Mouse (Mus musculus): Measurements from ENCODE around the gene Zcchc2. TPM values are rescaled to one million over a fixed set of nuclear protein-coding genes. Genes with fewer than 3 reads are reported as not detected.

Gene Zcchc2
- total RNA-seq (2022) = 10 to 100 TPM; 20.6 to 25.6 (median 23.3) TPM

DNA sequence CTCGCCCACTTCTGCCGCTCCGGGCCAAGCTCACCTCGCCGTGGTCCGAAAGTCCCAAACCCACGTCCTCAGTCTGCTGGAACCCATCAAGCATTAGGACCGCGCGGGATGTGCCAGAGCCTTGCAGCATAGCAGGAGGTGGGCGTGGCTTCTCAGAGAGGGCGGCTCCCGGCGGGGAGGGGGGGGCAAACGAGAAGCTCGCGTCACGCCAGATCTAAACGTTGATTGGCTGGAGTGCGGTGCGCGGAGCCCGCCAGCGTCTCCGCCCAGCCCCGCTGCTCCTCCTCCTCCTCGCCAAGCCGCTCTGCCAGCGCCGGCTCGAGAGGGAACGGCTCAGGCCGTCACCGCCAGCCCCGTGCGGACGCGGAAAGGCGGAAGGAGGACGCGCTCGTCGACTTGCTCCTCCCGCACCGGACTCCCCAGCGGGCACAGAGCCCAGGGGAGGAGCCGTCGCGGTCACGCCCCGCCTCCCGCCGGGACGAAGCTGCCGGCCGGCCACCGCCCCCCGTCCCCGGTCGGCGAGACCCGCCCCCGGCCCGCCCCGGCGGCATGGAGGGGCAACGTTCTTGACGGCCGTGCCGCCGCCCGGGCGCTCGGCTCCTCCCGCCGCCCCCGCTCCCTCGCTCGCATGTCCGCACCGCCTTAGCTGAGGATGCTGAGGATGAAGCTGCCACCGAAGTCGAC, at the start of gene Zcchc2:
TSS of gene Zcchc2 (plus strand) at position 269 of the 684 bp plus-strand sequence.
- peak; percentile 97 to 99 for DNase-seq (ENCODE audit: low spot score in 2 of 2)

DNA sequence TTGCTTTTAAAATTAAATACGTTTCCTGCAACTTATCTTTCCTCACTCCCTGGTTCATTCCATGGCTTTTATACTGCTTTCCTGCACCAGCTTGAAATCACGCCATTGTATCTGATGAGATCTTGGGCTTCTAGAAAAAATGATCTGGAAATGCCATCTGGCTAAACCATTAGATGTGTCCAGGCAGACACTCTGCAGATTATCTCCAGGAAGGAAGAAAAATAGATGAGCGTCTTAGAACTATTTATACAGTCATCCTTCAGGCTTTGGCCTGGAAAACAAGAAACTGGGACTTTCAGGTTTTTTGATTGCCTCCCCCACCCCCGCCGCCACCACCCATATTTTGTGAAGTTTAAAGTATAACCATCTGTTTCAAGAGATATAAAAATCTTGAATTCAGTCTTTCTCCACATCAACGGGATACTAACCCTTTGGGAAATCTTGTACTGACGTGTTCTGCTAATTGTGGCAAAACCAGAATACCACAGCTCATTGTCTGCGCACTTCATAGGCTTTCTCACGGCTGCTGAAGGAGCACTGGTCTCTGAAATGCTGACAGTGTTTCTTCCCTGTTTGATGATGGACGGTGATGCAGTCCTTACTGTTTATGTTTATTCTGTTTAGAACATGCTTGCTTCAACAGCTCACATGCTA, 45.2 kb upstream of the Zcchc2 start:
- no peak for DNase-seq (ENCODE audit: low spot score in 2 of 2)

DNA sequence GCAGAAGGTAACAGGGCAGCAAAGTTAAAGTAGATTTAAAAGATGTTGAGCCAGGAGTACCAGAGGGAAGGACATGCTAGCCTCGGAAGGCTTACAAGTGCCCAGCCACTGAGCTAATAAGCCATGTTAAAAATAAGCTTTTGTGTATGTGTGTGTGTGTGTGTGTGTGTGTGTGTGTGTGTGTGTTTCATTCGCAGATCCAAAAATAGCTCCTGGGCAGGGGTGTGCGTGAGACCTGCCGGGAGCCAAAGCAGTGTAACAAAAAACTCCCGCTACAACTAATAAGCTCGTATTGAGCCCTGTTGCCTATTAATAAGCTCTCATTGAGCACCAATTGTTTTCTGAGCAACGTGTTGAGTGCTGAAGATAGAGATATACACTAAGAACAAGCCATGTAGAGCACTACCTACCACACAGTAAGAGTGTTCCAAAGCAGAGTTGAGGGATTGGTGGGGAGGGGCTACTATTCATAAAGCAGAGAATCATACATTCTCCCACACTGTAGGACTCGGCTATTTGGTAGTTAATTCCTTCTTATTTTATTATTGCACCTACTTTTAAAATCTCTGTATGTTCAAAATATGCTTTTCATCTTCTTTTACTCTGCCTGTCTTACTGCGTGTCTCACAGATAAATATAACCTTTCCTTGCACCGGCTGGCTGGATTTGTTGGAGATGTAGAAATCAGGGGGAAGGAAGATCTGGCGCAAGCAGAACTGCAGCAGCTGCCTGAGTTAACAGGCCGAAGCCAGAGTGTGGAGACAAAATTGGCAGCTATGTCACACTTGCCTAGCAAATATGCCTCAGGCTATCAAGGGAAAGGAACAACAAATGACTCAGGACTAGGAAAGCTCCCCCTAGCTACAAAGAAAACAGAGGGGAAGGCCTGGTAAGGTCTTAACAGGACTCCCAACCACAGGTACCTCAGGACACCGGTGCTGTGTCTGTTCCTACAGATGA, 43.3 kb upstream of the Zcchc2 start:
- peak; percentile 58 to 59 for DNase-seq (ENCODE audit: low spot score in 2 of 2)

DNA sequence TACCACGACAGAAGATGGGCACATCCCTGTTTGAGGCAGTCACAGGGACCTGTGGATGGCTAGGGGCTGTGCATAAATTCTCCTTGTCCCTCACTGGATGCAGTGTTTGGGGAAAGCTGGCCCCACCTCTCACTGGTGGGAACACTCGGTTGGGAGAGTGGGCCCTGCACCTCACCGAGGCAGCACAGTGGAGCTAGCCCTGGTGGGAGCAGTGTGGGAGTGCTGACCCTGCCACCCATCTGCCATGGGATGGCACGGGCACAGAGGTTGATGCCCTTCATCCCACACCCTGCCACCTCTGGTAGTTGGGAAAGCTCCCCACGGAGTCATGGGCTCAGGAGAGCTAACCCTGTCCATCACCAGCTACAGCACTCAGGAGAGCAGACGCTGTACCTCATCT, 41.9 kb upstream of the Zcchc2 start:
- no peak for DNase-seq (ENCODE audit: low spot score in 2 of 2)

DNA sequence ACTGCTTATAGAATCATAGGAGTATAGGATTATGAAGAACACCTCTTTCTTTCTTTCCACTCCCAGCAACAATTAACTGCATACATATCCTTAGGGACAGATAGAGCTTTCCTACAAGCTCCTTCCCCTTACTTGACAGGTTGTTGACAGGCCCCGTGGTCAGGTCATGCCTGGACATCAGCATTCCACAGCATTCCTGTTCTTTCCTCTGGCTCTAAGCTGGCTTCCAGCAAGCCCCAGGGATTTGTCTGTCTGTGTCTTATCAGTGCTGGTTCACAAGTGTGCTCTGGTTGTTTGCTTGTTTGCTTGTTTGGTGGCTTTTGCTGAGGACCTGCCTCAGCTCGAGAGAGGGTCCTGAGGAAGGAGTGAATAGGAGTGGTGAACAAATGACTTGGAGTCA, 36.6 kb upstream of the Zcchc2 start:
- DNase-seq (ENCODE audit: low spot score in 2 of 2) = no peak

DNA sequence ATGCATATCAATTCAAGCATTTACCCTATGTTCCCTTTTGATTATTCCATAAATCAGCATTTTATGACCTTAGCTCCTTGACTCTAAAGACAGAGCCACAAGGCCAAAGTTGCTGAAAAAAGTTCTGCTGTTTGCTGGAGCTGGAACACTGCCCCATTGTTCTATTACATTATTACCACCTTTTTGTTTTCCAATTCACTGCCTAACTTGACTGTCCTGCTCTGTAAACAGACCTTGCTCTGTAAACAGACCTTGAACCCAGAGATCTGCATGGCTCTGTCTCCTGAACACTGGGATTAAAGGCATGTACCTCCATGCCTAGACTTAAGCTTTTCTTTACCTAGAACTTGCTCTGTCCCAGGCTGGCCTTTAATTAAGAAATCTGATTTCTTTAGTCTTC, 36.2 kb upstream of the Zcchc2 start:
- DNase-seq (ENCODE audit: low spot score in 2 of 2) = no peak

DNA sequence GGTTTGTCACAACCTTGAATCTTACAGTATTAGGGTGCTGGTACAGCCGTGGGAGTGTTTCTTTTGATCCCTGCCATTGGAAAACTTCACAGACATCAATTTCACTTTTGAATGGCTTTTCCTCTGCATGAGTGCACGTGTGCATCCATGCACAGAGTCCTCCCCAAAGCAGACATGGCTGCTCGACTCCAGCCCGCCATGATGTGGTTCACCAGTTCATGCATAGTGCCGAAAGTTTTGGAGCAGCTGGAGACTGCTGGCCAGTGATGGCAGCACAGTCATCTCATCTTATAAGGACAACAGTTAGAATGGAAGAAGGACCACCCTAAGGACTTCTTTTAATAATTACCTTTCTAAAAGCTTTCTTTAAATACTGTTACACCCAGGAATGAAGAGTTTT, 34.1 kb upstream of the Zcchc2 start:
- DNase-seq (ENCODE audit: low spot score in 2 of 2) = no peak

DNA sequence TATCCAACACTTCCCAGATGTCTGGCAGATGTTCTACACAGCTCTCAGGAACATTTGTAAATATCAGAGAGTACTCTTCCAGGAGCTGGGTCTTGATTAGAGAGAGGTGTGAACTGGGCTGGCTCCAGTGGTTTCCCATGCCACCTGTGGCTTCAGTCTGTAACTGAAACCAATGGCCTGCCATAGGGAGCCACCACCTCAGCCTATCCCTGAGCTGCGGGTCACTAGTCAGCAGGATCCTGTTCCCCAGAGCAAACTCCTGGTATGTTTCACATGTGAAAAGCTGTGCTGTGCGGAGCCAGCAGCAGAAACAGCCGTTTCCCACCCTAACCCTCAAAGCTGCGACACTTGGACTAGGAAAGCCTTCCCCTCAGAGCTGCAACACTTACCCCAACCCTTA, 28.7 kb upstream of the Zcchc2 start:
- no peak for DNase-seq (ENCODE audit: low spot score in 2 of 2)

DNA sequence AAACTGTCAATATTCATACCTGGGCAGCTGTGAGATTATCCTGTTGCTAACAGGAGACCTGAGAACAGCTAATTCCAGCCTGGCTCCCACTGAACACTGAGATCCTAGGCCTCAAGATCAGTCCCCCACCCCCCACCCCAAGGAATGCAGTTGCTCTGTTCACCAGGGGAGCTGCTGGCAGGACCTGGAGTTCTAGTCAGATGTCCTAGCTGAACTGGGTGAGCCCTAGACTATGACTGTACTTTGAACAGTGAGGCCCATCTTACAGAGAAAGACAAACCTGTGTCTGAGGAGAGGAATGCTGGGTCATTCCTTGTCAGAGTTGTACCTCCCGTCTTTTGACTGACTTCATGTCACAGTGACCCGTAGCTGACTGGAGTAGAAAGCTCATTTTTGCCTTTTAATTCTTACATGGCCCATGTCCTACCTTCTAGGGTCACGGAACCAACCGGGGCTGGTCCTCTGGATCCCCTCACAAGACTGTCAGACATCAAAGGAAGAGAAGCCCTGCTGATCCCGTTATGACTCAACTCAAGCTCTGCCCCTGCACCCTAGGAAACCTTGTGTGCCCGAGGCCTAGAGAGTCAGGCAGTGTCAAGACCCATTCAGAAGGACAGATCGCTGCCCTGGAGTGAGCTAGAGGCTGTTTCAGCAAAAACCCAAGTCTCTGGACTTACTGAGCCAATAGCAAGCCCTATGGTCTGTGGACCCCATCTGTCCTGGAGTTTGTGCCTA, 28.0 kb upstream of the Zcchc2 start:
- no peak for DNase-seq (ENCODE audit: low spot score in 2 of 2)

DNA sequence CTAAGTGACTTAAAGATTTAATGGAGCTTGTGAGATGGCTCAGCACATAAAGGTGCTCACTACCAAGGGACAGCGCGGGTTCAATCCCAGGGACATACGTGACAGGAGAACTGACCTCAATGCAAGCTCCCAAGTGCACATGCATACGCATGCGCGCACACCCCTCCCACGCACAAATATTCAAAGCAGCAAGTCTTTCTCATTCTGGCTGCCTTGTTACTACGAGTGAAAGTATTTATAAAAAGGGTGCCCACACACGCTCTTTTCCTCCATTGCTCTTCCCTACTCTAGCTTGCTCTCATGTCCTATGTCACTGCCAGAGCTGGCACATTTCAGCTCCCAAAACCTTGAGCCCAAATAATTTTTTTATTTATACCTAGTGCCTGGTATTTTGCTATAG, 27.4 kb upstream of the Zcchc2 start:
- no peak for DNase-seq (ENCODE audit: low spot score in 2 of 2)

DNA sequence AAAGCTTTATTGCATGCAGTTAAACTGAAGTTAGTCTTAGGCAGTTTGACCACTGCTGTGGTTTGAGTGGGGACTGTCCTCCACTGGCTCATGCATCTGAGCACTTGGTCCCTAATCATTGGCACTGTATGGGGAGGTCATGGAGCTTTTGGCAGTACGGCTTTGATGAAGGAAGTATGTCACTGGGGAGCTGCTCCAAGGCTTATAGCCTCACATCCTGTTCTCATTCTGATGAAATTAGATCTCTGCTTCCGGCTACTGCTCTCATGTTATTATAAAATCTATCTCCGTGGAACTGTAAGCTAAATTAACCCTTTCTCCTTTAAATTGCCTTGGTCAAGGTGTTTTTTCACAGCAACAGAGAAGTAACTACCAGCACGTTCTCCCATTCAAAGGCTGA, 25.7 kb upstream of the Zcchc2 start:
- no peak for DNase-seq (ENCODE audit: low spot score in 2 of 2)

DNA sequence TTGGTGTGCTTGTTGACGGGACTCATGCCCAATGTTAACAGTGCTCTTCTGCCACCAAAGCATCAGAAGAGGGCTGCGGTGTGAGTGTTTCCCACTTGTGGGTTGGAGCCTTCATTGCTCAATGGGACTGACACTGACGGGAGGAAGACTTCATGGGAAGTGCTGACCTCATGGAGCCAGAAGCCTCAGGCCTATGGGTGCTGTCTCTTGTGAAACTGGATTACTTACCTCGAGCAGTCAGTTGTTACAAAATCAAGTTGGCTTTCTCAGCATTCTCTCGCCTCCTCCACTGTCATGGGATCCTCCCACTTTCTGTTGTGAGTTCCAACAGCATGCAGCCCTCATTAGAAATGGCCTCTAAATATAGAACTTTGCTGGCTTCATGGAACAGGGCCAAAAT, 25.0 kb upstream of the Zcchc2 start:
- no peak for DNase-seq (ENCODE audit: low spot score in 2 of 2)

DNA sequence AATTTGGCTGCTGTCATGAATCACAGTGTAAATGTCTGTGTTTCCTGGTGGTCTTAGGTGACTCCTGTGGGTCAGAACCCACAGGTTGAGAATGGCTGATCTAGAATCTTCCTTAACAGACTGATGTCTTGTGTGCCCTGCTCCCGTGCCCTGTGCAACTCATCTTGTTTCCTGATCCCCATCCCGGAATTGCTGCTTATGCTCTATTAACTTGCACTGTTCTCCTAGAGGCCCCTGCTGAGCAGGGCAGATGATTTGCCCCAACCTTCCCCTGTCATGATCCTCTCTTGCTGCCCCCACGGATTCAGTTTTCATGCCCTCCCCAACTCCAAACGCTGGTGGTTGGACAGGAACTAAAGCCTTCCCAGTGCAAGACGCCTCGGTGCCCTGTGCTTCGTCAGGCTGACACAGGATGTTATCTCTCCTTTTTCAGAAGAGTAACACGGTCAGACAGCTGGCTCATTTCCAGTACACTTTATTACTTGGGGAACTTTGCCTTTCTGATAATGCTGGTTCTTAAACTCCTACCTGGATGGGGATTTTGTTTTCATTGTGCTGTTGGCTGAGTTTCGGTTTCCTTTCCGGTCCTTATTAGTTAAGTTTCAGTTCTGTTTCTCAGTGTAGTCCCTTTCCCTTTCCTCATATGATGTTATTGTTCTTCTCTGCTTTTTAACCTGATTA, 18.6 kb upstream of the Zcchc2 start:
- DNase-seq (ENCODE audit: low spot score in 2 of 2) = no peak

DNA sequence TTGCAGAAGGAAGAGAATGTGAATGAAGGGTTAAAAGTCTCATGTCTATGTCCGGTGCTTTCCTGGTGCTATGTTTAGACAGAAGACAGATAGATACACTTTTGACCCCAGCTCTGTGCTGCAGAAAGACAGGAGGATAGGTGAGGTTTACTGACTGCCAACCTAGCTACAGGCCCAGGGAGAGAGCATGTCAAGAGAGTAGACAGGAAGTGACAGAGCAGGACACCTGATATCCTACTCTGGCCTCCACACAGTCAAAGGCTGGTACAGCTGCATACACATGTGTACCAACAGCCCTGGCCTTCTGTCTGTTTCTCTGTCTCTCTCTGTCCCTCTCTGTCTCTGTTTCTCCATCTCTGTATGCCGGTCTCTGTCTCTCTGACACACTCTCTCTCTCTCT, 16.2 kb upstream of the Zcchc2 start:
- DNase-seq (ENCODE audit: low spot score in 2 of 2) = no peak

DNA sequence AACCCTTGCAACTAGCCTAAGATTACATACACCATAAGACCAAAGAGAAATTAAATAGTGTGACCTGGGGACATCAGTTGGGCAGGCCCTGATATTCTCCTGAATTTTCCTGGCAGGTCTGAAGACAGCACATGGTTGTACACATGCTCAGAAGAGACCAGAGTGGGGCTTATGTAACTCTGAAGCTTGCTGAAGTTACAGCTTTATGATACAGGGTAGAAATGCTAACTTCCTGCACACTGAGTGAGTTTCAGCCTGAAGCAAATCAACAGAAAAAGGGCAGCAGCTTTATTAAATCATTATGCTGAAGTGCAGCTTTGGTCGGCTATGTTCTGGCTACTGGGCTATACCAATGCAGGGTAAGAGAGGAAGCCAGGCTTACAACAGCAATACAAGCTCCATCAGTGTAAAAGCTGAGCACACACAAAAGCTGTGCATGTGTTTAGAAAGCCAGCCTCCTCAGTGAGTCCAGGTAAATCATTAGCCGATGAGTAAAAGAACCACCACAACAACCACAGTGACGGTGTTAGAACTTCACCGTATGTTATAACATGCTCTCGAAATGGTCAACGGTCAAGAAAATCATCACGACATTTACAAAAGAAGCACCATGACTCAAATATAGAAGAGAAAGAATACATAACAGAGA, 12.6 kb upstream of the Zcchc2 start:
- DNase-seq (ENCODE audit: low spot score in 2 of 2) = no peak

DNA sequence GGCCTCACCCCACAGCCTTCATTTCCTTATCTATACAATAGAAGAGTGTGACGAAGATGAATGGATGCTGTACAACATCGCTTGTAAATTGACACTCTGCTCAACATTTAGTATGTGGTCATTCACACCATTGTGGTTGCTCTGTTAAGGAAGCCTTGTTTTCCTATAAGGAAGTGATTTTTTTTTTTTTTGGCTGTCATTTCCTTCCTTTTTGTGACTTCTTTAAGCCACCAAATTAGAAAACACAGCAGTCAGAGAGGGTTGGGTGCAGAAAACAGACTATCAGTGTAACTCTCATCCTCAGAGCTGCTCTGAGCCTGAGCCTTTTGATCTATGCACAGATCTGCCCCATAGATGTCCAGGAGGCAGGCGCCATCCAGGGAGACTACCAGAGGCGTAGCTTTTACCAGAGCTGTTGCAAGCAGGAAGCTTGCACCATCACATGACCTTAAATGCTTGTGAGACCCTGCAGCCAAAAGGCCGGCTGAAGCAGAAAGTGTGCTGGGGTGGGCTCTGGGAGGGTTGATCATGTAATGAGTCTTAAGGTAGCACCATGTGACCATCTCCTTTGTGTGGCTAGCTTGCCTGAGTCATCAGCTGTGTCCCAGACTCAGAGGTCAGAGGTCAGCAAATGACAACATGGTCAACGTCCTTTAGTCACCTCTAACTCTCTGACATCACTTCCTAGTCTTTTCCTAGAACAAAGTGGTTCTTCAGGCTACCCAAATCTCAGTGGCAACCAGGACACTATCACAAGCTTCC, 9.2 kb upstream of the Zcchc2 start:
- DNase-seq (ENCODE audit: low spot score in 2 of 2) = no peak

DNA sequence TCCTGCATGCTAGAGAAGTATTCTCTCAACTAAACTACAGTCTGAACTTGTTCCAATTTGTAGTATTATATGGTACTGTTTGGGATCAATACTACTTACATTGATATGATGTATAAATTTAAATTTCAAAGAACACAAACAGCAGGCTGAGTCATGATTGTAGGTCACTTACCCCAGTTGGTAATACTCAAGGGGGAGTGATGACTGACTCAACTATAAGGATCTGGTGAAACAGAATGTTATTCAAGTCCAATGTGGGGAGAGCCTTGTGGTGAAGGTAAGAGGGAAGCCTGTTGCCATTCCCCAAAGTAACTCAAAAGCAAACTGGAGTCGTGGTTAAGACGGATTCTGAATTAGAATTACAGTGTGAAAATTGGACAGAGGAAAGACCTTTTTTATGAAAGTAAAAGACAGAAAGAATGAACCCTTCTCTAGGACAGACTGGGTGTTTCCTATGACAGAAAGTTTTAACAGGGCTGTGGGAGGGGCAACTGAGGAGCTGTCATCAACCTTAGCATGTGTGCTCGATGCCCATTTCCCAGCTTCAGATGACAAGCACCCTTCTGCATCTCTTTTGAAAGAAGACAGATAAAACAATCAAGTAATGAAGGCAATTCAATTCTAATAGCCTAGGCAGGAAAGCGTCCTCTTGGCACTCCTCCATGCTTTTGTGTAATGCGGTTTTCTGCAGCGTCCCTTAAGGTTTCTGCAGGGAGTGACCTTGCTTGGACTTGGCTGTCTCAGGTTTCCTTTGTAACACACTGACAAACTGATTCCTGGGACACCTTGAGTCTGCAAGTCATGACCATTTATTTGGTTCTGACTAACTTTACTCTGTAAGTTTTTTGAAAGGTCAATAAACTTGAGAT, 7.5 kb upstream of the Zcchc2 start:
- no peak for DNase-seq (ENCODE audit: low spot score in 2 of 2)

DNA sequence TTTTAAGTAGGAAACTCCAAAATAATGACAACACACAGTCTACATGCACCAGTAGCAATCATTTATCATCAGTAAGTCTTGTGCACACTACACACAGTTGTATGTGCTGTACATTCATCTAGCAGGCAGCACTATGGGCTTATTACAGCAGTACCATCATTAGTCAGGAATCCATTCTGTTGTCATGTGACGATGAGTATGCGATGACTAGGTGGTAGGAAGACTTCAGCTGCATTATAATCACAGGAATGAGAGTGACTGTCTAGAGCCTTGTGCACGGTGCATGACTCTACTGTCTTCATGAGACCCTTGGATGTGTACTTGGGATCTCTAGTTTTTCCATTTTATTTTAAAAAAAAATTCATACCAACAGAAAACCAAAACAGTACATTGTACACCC, 6.0 kb upstream of the Zcchc2 start:
- DNase-seq (ENCODE audit: low spot score in 2 of 2) = no peak

DNA sequence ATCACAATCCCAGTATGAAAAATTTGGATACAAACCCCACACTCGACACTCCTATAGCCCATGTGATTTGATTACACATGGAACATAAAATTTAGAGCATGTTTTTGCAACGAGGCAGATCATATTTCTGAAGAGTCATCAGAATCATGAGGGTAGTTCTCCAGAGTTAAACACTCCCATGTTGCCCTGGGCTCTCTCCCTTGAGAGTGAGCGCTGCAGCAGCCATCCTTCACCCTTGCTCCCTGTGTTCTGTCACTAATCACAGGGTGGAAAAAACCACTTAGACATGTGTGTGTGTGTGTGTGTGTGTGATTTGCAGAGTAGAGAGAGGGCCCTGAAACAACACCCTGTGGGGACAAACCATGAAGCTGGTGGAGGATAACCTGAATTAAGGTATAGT, 2.0 kb upstream of the Zcchc2 start:
- DNase-seq (ENCODE audit: low spot score in 2 of 2) = no peak

Data from layer of hippocampus, adult 8-10 months (tissue).